Mouse (Mus musculus) adrenal gland, postnatal 14 days (tissue): Measurements from ENCODE around the gene Brdt. TPM values are rescaled to one million over a fixed set of nuclear protein-coding genes. Genes with fewer than 3 reads are reported as not detected.
"Not testable (repeated sequence)": the region's sequence is repeated elsewhere in the genome, so short reads cannot be mapped to it uniquely, and the experiment has no call there.

Experiments used
- DNase-seq: peaks from one replicate; pipeline ENCODE4 v3.0.0; 2021; ENCODE audit warnings: mixed read lengths
- total RNA-seq: library from RNA; stranded (reverse); gene quantifications from 2 replicates; pipeline ENCODE4 v1.2.3, GENCODE M21; 2021

Gene Brdt
- total RNA-seq, 1 experiment from 2014 or later: 3.5 TPM

GRCm38 (mm10) chr5:107320703-107321102, 10.3 kb upstream of the Brdt start:
- peak; percentile 54 for DNase-seq

- no peak for DNase-seq
Measured at GRCm38 (mm10) chr5:107340404-107340803, 9.4 kb downstream of the Brdt start.

GRCm38 (mm10) chr5:107342891-107343290, 11.9 kb downstream of the Brdt start:
- no peak for DNase-seq

- peak; percentile 20 for DNase-seq
Measured at GRCm38 (mm10) chr5:107346214-107346613, 15.3 kb downstream of the Brdt start.

GRCm38 (mm10) chr5:107352566-107352965, 21.6 kb downstream of the Brdt start:
- no peak for DNase-seq

GRCm38 (mm10) chr5:107353981-107354380, 23.0 kb downstream of the Brdt start:
- DNase-seq: no peak

- peak; percentile 10 for DNase-seq
Measured at GRCm38 (mm10) chr5:107355801-107356200, 24.8 kb downstream of the Brdt start.

- DNase-seq: no peak
Measured at GRCm38 (mm10) chr5:107357723-107358122, 26.8 kb downstream of the Brdt start.

GRCm38 (mm10) chr5:107359395-107360053, 28.6 kb downstream of the Brdt start:
- DNase-seq: peak; percentile 96

- DNase-seq: peak; percentile 5
Measured at GRCm38 (mm10) chr5:107360054-107360730, 29.2 kb downstream of the Brdt start.

- DNase-seq: peak; percentile 22
Measured at GRCm38 (mm10) chr5:107370040-107370439, 39.1 kb downstream of the Brdt start.

- no peak for DNase-seq
Measured at GRCm38 (mm10) chr5:107371335-107371734, 40.4 kb downstream of the Brdt start.

GRCm38 (mm10) chr5:107373256-107373655, 42.3 kb downstream of the Brdt start:
- DNase-seq: no peak

- not testable (repeated sequence) for DNase-seq
Measured at GRCm38 (mm10) chr5:107386448-107386847, 55.5 kb downstream of the Brdt start.

GRCm38 (mm10) chr5:107387788-107388187, 56.8 kb downstream of the Brdt start:
- DNase-seq: no peak

GRCm38 (mm10) chr5:107389373-107389772, 58.4 kb downstream of the Brdt start:
- DNase-seq: no peak

GRCm38 (mm10) chr5:107394437-107394836, 63.5 kb downstream of the Brdt start:
- no peak for DNase-seq

GRCm38 (mm10) chr5:107402436-107402835, 71.5 kb downstream of the Brdt start, which contains the start of gene Ephx4:
Ephx4 (plus strand) TSS chr5:107402736.
- no peak for DNase-seq

GRCm38 (mm10) chr5:107403011-107403946, 72.3 kb downstream of the Brdt start:
- DNase-seq: peak; percentile 43

- DNase-seq: no peak
Measured at GRCm38 (mm10) chr5:107403947-107404684, 73.2 kb downstream of the Brdt start.

GRCm38 (mm10) chr5:107405361-107405760, 74.4 kb downstream of the Brdt start:
- no peak for DNase-seq

- no peak for DNase-seq
Measured at GRCm38 (mm10) chr5:107410305-107410704, 79.3 kb downstream of the Brdt start.
